Mouse (Mus musculus): ENCODE results near the gene Fam193a.

The Fam193a gene

DNA sequence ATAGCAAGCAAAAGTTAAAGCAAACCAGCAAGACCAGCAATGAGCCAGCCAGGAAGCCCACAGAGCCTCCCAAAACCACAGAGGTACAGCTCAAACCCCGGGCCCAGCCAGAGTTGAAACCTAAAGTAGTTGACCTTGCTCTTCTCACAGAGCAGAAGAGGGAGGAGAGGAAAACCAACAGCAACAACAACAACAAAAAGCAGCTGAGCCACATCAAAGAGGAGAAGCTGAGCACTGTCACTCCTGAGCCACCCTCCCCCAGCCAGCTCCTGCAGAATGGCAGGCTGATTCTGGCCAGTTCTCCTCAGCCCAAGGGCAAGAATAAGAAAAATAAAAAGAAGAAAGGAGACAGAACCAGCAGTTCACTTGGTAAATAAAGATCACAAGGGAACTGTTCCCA is 96.3 kb downstream of the Fam193a start:
- no peak for DNase-seq

DNA sequence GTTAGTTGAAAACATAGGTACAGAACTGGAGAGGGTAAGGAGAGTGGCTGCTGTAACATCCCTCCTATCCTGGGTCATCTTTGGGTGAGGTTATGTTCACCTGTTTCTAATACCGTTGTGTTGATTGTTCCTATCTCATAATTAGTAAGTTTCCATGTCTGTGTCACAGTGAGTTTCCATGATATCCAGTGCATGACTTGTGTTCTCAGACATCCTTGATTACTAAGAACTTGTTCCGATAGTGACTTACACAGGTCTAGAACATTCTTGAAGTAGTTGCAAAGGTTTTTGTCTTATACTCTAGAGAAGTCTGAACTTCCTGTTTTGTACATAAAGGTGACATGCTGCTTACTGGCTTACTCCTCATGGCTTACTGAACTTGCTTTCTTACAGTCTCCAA is 96.9 kb downstream of the Fam193a start:
- no peak for DNase-seq

DNA sequence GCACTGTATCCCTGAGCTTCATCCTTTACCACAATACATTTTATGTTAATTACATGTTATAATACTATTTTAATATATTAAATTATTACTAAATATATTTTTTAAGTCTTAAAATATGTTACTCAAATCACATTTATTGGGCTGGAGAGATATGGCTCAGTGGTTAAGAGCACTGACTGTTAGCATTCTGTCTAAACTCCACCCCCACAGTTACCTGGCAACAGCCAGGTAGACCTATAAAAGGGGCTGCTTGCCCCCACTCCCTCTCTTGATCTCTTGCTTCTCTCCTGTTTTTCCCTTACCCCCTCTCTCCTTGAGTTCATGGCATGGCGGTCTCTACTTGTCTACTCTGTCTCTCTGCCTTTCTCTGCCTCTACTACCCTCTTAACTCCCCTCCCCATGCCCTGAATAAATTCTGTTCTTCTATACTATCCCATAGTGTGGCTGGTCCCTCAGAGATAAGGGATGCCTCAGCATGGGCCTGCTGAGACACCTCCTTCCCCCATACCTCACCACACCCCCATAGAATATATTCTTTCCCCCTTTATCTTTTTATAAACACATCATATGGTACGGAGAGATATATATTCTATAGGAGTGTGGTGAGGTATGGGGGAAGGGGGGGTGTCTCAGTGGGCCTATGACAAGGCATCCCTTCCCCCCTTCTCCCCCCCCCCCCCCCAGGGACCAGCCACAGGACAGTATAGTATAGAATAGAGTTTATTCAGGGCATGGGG is 98.5 kb downstream of the Fam193a start:
- no peak for DNase-seq

DNA sequence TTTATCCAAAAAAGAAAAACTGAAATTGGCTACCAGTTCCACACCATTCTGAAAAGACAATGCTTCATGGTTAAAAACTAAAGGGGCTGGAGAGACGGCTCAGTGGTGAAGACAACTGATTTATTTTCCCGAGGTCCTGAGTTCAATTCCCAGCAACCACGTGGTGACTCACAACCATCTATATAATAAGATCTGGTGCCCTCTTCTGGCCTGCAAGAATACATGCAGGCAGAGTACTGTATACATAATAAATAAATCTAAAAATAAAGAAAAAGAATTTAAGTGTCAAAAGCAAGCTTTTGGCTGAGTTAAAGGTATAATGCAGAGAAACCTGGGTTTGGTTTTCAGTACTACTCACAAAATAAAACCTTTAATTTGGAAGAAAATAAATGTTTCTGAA is 111.2 kb downstream of the Fam193a start:
- no peak for DNase-seq

DNA sequence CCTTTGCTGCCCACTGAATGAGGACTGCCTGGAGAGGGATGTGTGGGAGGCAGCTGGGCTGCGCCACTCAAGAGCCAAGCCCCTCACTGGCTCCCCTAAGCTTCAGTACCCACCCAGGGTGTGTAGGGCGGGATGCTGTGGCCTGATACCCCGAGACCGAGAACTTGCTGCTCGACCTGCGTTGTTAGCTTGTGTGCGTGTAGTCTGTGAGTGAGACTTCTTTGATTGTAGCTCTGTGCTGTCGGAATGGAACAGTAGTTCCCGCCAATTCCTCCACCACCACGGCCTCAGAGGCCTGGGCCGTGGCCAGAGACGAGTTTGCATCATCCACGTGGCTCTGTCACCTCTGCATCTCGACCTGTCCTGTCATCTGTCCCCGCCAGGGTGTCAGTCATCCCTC is 116.0 kb downstream of the Fam193a start:
- no peak for DNase-seq

DNA sequence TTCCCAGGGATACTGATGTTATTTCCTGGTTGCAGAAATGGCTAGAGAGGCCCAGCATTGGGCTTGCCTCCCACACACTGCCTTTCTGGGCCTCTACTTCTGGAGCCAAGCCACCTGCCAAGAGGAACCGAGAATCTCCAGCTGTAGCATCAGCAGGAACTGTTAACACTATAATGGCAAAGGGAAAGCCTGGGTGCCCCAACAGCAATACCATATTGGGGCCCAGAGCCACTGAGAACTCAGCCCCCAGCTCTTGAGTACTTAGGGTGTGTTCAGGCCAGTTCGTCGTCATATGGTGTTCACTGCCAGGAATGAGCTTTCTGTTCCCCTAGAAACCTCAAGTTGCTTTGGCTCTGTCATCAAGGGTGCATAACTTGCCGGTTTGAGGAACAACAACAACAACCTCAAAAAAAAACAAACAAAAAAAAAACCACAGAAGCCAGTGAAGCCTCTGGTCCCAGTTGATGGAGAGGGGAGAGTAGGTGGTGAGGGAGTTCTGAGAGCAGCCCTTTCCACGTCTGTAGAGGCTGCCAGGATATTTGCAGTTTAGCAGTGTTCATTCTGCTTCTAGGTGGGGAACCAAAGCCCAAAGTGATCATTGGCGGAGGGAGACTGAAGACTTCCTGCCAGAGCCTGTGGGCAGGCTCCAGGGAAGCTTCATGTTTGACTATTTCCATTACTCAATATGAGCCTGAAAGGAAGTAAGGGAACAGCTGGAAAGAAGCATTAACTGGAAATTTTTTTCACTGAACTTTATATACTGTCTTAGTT is 117.8 kb downstream of the Fam193a start:
- no peak for DNase-seq

DNA sequence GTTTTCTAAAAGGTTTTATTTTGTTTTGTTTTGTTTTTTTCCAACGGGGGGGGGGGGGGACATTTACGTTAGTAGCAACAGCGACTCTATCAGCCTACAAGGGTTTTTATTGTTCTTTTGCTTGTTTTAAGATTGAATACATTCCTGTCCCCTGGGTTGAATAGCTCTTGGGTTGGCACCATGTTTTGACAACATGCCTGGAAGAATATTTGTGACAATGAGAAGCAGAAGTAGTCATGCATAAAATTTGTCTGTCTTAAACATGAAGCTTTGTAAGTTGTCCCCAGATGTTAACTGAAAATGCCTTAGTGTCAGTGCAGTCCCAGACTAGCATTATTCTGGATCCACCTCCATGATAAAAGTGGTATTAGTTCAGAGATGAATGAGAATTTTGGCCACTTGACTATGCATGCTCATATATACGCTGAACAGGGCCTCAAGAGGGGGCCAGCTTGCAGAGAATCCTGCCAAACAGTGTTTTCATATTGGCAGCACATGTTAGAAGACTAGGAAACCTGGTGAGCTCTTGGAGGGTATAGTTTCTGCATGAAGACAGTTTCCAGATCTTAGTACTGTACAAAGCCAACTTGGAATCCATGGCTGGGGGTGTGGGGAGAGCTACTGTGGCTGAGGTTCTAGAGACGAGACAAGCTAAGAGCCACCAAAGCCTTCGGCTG is 119.1 kb downstream of the Fam193a start:
- DNase-seq, result no peak

DNA sequence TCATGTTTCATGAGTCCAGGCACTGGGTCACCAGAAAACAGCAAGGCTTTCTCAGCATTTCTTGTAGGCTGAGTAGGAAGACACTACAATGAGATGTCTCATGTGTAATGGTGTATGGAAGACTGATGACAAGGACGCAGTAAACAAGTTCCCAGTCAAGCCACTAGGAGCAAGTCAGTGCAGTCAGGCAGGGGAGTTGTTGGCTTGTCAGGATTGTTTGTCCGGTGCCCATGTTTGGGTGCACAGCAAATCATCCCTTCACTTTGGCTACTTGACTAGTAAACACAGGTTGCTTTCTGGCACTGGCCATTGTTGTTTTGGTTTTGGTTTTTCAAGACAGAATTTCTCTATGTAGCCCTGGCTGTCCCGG is 119.7 kb downstream of the Fam193a start:
- DNase-seq, result no peak

DNA sequence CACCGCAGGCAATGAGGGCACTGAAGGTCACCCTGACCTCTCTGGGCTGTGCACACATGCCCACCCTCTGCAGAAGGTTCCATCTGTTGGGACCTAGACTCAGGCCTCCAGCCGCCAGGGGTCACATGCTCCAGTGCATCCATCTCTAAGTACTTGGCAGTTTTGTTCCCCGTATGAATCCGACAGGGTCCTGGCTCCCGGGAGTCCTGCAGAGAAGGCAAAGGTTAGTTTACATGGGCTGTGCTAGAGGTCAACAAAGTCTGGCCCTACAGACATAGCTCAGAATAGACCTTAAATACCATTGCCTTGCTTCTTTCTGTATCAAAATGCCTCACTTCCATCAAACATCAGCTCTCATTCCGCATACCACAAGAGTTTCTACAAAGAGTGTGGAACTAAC is 127.0 kb downstream of the Fam193a start:
- DNase-seq, result no peak

DNA sequence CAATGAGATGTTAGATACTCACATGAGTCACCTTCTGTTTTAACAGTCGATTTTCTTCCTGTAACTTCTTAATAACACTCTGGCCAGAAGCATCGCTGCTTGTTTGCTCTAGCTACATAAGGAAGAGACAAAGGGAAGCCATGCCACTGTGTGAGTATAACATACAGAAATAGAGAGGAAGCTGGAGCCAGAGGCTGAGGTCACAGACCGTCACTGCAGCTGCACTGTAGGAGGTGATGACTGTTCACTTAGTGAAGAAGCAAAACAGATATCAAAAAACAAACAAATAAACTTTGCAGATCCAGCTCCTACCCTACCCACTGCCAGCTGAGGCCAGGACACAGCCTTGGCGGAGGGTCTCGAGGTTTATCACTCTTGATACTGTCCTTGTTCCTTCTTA is 131.2 kb downstream of the Fam193a start:
- no peak for DNase-seq

DNA sequence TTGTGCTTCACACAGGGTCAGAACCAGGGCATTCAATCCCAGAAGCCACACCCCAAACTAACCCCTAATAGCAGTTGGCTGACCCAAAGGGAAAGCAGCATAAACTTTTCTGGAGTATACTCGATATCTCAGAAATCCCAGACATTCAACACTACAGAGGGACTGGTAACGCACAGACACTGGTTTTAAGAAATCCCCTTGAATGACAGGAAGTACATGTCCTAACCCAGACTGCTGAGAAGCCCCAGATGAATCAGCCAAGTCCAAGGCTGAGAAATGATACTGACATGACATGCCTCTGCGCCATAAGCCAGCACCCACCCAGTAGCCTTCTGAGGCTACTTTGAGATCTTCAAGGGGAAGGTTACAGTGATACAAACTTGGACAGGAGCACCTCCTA is 131.9 kb downstream of the Fam193a start:
- DNase-seq, result no peak

DNA sequence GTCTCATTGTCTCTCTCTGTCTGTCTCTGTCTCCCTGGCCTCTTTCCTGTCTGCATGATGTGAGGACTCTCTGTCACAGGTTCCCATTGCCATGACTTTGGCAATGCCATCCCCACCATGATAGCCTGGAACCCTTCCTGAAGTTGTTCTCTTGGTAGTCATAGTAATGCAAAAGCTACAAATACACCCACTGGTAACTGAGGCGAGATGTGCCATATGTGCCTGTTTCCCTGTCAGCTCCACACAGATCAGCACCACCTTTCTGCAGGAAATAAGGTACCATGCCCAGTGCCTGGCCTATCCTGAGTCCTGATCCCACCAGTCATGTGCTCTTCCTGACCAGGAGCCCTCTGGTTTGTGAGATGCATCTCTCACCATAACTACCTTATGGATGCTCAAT is 132.7 kb downstream of the Fam193a start:
- no peak for DNase-seq

DNA sequence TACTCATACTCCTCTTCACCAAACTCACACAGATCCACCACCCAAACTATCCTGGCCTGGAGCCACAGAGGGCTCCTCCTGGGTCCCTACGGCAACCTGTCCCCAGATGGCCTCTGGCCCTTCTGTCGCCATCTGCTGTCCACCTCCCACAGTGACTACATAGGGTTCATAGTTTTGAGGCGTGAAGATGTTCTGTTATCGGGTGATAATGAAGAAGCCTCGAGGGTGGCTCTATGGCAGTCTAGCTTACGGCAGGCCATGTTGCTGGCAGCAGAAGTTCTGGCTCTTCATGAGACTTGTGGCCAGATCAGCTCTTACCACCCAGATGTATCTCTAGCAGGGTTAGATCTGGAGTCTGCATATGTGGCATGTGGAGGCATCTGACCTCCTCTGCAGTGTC is 133.1 kb downstream of the Fam193a start:
- no peak for DNase-seq

DNA sequence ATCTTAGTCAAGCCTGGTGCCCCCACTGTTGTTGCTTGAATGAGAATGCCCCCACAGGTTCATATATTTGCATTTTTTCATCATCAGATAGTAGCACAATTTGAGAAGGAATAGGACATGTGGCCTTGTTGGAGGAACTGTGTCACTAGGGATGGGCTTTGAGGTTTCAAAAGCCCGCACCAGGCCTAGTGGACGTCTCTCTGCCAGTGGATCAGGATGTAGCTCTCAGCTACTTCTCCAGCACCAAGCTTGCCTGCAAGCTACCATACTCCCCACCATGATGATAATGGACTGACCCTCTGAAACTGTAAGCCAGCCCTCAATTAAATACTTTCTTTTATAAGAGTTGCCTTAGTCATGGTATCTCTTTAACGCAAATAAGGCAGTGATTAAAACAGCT is 142.8 kb downstream of the Fam193a start:
- no peak for DNase-seq

DNA sequence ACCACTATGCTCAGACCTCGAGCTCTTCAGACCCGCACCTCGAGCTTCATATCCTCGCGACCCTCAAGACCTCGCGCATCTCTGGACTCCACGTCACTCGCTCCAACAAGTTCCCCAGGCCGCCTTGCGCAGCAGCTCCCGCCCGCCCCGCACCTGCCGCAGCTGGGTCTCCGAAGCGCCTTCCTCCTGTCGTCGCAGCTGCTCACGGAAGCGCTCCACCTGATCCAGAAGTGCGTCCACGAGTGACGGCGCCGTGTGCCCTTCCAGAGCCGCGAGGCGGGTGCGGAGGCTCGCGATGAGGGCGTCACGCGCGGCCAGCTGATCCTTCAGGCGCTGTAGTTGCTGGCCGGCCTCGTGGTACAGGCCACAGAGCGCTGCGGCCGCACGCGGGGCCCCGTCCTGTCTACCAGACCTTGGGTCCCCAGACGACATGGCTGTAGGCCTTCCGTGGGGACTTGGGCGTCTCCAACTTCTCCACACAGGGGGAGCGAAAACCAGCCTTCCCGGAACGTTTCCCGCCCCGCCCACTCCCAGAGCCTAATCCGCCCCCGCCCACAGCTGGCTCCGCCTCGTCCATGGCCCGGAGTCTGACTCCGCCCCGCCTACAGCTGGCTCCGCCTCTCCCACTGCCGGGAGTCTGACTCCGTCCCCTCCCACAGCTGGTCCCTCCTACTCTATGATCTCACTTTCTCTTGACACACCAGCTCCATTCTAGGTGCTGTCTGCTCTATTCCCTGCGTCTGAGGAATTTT is 143.9 kb downstream of the Fam193a start, which contains the start of gene Tnip2:
TSS of gene Tnip2 (minus strand) at position 526 of the 752 bp plus-strand sequence.
- peak; percentile 96 for DNase-seq

DNA sequence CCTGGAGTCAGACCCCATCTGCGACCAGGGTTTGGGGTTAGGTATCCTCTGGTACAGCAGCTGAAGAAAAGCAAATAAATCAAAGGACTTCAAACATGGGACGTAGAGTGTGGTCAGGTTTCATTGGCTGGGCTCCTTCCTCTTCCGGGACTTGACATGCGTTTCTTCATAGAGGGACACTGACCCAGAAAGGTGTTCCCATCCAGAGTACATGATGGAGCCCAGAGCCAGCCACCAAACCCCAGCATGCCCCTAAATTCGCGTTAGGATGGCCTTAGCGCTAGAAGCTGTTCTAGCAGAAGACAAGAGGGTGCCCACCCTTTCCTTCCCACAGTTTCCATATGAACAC is 144.5 kb downstream of the Fam193a start:
- DNase-seq, result no peak

DNA sequence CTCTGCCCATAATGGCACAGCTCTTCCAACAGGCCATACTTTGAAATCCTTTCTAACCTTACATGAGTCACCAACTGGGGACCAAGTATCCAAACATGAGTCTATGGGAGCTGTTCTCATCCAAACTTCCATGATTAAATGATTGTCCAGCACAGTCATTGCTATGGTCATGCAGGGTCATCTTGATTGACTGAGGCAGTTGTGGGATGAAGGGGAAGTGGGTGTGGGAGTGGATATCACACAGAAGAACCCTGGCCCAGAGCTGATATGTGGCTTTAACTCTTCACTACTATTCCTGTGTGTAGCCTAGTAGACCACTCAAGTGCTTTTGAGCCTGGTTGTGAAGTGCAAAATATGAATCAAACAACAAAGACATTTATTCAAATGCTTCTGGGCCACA is 145.4 kb downstream of the Fam193a start:
- DNase-seq, result no peak

DNA sequence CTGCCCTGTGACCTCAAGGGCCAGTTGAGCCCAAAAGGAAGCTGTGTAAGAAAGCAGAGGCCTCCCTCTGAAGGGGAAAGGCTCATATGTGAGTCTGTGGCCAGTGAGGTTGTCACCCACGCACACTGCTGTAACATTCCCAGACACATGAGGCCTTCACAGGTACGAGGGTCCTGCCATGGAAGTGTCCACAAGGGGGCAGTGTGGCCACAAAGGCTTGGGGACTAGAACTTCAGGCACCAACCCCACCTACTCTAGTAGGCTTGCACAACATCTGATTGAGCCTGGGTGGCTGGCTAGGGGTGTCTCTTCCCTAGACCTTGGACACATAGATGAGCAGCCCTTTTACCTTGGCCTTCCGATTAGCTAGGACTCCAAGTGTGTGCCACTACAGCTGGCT is 148.2 kb downstream of the Fam193a start:
- DNase-seq, result peak; percentile 73

DNA sequence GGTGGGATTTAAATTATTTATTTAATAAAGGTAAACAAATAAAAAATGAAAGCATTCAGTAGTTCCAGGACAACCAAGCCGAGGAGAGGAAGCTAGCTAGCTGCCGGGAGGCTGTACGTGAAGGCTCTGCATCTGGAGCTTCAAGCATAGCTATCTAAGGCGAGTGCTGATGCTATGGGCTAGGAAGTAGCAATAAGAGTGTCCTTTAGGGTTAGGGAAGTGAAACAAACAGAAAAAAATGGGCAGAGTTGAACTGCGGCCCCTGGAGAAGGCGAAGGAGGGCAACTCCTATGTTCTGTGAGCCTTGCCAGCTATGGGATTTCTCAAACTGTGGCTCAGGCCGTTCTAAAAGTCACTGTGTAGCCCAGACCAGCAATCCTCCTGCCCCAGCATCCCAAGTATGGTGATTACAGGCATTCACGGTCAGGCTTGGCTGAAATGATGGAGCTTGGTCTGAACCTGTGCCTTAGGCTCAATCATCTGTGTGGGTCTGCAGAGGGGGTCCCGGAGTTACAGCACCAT is 149.7 kb downstream of the Fam193a start:
- DNase-seq, result no peak

DNA sequence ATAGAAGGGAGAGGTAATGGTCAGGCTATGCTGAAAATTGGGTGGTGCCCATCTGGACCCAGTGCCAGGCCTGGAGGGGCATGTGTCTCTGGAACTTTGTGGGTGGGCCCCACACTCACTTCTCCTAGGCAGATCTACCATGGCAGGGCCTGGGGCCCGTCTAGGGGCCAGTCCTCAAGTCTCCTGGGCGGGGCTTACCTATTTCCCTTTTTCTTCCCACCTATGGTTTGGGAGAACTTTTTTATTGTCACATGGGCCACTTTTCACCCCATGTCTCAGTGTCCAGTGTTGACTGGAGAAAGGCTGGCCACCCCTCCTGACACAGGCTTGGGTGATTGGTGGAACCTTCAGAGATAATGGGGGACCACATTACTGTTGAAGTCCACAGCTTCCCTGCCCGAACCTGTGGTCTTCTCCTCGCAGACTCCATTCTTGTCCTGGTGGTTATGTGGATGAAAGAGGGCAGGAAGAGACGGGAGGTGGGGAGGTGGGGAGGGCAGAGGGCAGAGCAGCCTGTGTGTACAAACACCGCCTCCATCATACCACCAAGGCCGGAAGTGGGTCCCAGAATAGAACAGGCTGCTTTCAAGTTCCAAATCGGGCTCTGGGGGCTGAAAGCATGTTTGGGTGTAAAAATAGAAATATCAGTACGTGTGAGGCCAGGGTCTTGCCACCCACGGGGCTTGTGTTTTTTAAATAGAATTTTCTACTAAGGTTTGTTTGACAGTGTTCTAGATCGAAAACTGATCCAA is 150.9 kb downstream of the Fam193a start:
- no peak for DNase-seq

DNA sequence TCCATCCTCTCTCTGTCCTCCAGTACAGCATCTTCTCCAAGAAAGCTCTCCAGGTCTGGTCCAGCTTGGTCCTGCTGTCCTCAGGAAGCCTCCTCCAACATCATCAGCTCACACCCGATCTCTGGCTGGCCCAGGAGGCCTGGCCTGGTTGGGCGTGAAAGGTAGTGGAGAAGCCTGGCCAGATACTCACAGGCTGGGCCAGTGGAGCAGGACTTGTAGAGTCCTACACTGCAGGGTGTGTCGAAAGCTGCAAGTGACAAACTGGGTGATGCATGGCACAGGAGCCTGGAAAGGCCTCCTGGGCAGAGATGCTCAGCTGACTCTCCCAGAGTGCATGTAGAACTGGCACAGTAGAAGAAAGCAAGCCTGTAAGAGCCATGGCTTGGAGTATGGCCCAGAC is 151.6 kb downstream of the Fam193a start:
- DNase-seq, result no peak

DNA sequence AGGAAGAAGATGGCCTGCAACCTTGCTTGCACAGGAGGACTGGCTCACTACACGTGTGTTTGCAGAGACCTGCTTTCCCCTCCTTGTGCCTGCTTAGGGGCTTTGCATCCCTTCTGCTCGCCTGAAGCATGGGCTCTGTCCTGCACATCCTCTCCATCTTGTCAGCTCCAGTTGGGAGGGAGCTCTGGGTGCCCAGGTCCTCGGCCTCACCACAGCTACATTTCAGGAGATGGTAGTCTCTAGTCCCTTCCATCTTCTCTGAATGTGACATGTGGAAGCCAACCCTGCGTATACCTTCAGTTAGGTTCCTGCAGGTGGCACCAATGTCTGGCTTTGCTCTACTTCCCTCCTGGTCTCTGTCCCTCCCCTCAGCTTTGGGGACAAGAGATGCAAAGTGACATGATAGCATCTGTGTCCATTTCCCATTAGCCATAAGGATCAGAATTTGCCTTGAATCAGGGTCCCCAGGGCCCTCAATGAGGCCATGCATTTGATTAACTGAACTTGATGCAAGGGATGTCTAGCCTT is 154.3 kb downstream of the Fam193a start:
- no peak for DNase-seq

All from kidney, adult 11 months (tissue).